Mouse (Mus musculus): ENCODE measurements around the gene Erbb2.

Gene Erbb2

GRCm38 (mm10) chr11:98485749-98486148 is 73.5 kb downstream of the Erbb2 start:
- no peak for DNase-seq (ENCODE audit: low spot score)
